Mouse (Mus musculus): ENCODE measurements around the gene Sema6c.
"Not testable (repeated sequence)": the region's sequence is repeated elsewhere in the genome, so short reads cannot be mapped to it uniquely, and the experiment has no call there.

The Sema6c gene

GRCm38 (mm10) chr3:95159987-95160963 lies at the start of gene Sema6c:
Sema6c (plus strand) TSS chr3:95160457.
- DNase-seq (ENCODE audit: low read depth, low spot score), result peak; percentile 71

DNA sequence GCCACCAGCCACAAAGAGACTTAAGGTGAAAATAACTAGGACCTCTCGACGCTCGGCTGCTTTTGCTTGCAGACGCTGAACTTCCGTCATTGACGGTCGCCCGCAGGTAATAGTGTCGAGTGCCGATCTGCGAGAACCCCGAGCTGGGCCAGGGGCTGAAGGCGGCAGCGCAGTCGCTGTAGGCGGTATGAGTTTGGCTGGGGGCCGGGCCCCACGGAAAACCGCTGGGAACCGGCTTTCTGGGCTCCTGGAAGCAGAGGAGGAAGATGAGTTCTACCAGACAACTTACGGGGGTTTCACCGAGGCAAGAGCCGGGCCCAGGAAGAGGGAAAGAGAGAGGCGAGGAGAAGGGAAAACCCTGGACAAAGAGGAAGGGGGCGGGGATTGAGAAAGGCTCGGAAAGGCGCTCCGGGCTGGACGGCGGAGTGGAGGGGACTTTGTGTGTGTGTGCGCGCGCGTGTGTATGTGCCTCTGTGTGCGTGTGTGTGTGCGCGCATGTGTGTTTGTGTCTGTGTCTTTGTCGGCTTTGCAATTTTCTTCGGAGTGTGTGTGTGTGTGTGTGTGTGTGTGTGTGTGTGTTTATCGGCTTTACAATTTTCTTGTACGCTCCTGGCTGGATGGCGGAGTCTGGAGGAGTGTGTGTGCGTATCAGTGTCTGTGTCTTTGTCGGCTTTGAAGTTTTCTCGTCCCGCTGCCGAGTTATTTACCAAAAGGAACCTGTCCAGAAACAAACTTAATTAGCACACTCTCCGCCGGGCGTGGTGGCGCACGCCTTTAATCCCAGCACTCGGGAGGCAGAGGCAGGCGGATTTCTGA lies 49.1 kb upstream of the Sema6c start, which contains the start of gene Vps72:
Gene Vps72 (plus strand): TSS at position 112 of the 816 bp plus-strand sequence.
- DNase-seq (ENCODE audit: low read depth, low spot score), result peak; percentile 54

GRCm38 (mm10) chr3:95112760-95113159 lies 47.5 kb upstream of the Sema6c start:
- no peak for DNase-seq (ENCODE audit: low read depth, low spot score)

DNA sequence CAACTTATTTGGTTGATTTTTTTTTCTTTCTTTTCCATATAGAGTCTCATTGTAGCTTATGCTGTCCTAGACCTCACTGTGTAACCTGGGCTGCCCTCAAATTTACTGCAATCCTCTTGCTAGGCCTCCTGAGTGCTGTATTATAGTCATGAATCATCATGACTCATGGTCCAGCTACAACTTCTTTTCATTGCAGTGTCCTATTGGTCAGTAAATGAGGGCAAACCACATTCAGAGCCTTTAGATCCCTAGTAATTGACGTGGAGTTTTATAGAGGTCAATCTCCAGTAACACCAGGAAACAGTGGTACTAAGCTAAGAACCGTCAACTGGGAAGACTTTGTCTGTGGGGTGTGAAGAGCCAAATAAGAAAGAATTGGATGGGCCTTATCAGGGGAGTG lies 42.5 kb upstream of the Sema6c start:
- DNase-seq (ENCODE audit: low read depth, low spot score), result no peak

DNA sequence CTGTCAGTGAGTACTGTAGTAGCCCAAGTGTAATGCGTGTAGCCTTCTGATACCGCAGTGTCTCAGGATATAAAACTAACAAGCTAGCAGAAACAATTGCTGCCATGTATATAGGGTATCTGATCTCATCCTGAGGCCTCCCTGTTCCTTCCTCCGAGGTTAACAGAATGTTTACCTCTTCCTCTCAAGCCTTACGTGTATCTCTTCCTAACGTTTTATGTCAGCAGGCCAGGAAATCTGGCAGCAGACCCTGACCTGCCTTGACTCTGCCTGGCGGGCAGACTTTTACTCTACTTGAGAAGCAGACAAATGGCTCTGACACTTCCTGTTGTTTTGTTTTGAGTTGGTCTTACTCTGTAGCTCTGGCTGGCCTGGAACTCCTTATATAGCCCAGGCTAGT lies 38.7 kb upstream of the Sema6c start:
- no peak for DNase-seq (ENCODE audit: low read depth, low spot score)

GRCm38 (mm10) chr3:95124246-95124645 lies 36.0 kb upstream of the Sema6c start, which contains the start of gene Tmod4:
Tmod4 (plus strand) TSS chr3:95124476.
- DNase-seq (ENCODE audit: low read depth, low spot score), result no peak

GRCm38 (mm10) chr3:95124972-95125371 lies 35.3 kb upstream of the Sema6c start:
- no peak for DNase-seq (ENCODE audit: low read depth, low spot score)

- DNase-seq (ENCODE audit: low read depth, low spot score), result no peak
These were observed 31.0 kb upstream of the Sema6c start for GRCm38 (mm10) chr3:95129226-95129651.

DNA sequence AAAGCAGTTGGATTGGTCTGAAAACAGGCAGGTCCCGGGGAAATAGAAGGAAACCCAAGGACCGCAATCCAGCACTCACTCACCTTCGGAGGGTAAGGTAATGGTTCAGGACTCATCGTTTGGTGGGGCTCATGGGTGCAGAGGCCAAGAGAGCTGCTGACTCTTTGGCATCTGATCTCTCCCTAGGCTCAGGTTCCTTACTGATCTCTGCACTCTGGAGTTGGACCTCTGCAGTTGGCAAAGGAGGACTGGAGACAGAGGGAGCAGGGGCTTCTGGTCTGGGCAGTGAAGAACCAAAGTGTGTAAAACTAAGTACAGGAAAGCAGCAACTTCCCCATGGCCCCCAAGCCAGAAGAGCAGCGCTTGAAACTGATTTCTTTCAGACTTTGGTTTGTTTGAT lies 30.2 kb upstream of the Sema6c start:
- DNase-seq (ENCODE audit: low read depth, low spot score), result no peak

- DNase-seq (ENCODE audit: low read depth, low spot score), result not testable (repeated sequence)
These were observed 27.9 kb upstream of the Sema6c start for GRCm38 (mm10) chr3:95132389-95132788.

- DNase-seq (ENCODE audit: low read depth, low spot score), result no peak
These were observed 27.1 kb upstream of the Sema6c start for GRCm38 (mm10) chr3:95133176-95133575.

- DNase-seq (ENCODE audit: low read depth, low spot score), result peak; percentile 85
These were observed 26.6 kb upstream of the Sema6c start, which contains the start of the genes Scnm1 and Lysmd1 for GRCm38 (mm10) chr3:95133680-95134101. Scnm1 (minus strand) TSS chr3:95134011. Lysmd1 (plus strand) TSS chr3:95134088.

GRCm38 (mm10) chr3:95134133-95134532 lies 26.1 kb upstream of the Sema6c start:
- DNase-seq (ENCODE audit: low read depth, low spot score), result not testable (repeated sequence)

DNA sequence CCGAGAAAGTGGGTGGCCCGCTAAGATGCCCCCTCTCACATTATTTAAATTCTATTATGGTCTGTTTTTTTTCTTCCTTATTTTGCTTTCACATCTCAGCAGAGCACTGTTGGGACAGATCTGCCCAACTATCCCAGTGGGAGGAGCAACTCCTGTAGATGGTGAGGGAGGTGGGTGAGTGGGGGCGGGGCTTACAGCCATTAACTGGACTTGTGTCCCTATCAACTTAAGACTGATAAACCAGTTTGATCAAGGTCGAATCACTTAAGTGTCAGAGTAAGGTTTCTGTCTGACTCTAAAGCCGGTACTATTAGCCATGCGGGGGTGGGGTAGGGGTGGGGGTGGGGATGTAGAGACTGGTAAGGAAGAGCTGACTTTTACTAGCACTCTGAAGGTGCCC lies 25.2 kb upstream of the Sema6c start:
- DNase-seq (ENCODE audit: low read depth, low spot score), result peak; percentile 41

DNA sequence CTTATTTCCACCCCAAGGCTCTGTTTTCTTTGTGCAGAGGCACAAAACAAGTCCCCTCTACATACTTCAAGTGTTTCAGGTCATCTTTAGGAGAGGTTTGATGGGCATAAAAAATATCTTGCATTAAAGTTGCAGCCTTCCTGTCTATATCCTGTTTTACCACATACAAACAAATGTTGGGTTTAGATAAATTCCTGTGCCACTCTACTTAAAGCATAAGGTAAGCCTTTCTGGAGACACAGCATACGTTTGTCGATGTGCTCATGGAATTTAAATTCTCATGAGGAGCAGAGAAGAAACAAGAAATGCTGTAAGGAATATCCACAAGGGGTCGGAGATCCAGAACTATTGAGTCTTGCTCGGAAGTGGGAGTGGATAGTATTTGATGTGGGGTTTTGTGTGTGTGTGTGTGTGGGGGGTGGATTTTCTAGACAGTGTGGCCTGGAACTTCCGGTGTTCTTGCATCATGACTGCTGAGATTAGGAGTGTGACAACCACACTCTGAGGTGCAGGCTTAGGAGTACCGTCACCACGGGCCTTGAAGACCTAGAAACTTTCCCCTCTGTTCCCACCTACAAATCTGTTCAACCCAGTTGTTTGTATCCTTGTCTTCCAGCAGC lies 24.7 kb upstream of the Sema6c start:
- DNase-seq (ENCODE audit: low read depth, low spot score), result no peak

- no peak for DNase-seq (ENCODE audit: low read depth, low spot score)
These were observed 23.9 kb upstream of the Sema6c start for GRCm38 (mm10) chr3:95136336-95136735.

- DNase-seq (ENCODE audit: low read depth, low spot score), result no peak
These were observed 20.5 kb upstream of the Sema6c start for GRCm38 (mm10) chr3:95139586-95140288.

DNA sequence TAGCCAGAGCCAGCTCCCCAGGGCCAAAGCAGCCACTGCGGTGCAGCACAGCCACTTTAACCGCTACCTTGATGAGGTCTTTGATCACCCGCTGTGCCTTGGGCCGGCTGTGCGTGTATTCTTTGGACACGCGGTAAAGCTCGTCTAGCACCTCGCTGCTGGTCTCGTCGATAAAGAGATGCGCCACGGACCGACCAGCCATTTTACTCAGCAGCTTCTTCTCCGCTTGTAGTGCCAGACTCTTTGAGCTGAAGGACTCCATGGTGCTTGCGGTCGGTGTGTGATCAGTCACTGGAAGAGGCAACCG lies 20.0 kb upstream of the Sema6c start:
- DNase-seq (ENCODE audit: low read depth, low spot score), result no peak

DNA sequence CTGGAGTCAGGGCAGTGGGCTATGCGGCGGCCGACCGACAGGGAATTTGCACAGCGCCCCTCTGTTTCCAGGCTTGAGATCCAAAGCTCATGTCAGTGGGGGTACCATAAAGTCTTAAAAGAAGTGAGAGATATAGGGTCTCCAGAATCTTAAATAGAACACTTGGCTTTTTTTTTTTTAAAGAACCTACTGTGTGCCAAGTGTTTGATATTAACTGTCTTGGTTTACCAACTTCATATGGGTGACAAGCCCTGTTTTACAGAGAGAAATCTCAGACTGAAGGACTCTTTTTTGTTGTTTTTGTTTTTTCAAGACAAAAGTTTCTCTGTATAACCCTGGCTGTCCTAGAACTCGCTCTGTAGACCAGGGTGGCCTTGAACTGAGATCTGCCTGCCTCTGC lies 19.5 kb upstream of the Sema6c start:
- DNase-seq (ENCODE audit: low read depth, low spot score), result no peak

DNA sequence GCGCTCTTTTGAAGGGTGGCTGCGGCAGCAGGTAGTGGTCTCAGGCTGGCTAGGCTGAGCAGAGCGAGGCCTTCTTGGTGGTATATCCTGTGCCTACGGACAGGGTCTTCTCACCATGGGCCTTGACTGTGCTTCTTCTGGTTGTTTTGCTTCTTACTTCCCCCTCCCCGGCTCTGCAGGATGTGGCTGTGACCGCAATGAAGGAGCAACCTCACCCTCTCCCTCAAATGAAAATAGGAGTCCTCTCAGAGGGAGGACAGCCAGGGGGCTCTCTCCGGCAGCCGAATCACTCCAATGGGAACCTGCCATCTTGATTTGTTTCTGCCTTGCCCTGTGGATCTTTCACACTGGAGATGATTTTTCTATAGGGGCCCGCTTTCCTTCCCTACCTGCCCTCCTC lies 18.8 kb upstream of the Sema6c start:
- no peak for DNase-seq (ENCODE audit: low read depth, low spot score)

DNA sequence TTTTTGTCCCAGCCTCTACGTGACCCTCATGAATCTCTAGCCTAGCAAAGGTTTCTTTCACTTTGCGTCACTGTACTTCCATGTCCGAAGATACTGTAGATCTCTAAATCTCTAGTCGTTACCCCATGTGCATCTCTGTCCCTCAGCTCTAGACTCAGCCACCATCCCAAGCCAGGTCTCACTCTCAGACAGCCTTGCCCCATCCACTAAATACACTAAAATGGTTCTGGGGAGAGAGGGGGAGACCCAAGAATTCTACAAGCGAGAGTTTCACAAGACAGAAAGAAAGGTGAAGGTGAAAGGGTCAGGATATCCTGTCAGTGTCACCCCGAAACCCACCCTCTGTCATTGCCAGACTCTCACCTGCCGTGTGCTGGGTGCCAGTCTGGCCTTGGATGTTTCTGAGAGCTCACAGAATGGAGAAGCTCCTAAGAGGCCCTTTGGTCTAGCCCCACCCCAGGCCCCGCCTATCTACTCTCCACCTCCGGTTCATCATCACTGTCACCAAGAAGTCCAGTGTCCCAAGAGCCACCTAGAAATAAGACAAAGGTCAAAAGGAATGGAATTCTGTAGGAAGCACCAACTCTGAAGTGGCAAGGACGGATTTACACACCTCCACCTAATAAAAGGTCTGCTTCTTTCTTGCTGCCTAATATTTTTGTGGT lies 18.2 kb upstream of the Sema6c start, which contains the start of gene Tnfaip8l2:
Gene Tnfaip8l2 (minus strand): TSS at position 409 of the 665 bp plus-strand sequence.
- DNase-seq (ENCODE audit: low read depth, low spot score), result no peak
